9 mouse cellular contexts compared by ENCODE assay signal in the genomic region with DNA sequence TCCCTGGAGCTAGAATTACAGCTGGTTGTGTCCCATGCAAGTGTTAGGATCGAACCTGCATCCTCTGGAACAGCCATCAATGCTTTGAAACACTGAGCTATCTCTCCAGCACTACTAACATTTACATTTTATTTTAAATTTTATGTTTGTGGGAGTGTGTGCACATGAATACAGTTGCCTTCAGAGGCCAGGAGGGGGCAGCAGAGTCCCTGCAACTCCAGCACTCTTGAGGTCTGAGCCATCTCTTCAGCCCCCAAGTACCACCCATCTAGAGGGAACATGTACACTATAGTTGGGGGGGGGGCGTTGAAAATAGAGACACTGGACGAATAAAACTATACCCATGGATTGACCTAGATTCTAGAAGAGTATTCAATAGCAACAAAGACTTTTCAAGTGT. TPM values are rescaled to one million over a fixed set of nuclear protein-coding genes. Genes with fewer than 3 reads are reported as not detected.
DNase-seq lines count a peak whose midpoint lies in the region; ATAC-seq and TF ChIP-seq lines count a peak whose summit lies in the region.
"Had no signal": no experiment of that assay in that cellular context is flagged by ENCODE, and none has a peak within 500 bp of the region (broad histone marks: within the 10 kb centered on the region; RNA-seq: fewer than 3 reads in every experiment).

No protein-coding gene starts in this region.

- no peaks in the 10 kb centered on the region for H3K4me1 ChIP-seq in hindbrain, embryonic 11.5 days (replicated peaks; ENCODE audit: control insufficient read depth, insufficient read depth, low read length)
- no peaks in the 10 kb centered on the region for H3K4me1 ChIP-seq in hindbrain, embryonic 14.5 days (replicated peaks; ENCODE audit: control insufficient read depth, insufficient read depth, low read length)
- H3K4me1 ChIP-seq in embryonic fibroblast, embryonic 13.5 days (ENCODE audit: control insufficient read depth, insufficient read depth, low read length): no peaks in the 10 kb centered on the region
- H3K4me1 ChIP-seq in small intestine, adult 2 months (ENCODE audit: control insufficient read depth, insufficient read depth, insufficient read length, low read length): peaks cover 30% of the 10 kb centered on the region

- no peak overlapping the region for H3K9ac ChIP-seq in hindbrain, embryonic 11.5 days (ENCODE audit: low read depth, low read length)
- no peak overlapping the region for H3K9ac ChIP-seq in hindbrain, embryonic 14.5 days
- H3K9ac ChIP-seq: limb, embryonic 12.5 days had no signal

- no peak overlapping the region for H3K4me3 ChIP-seq in hindbrain, embryonic 11.5 days (ENCODE audit: low read depth, low read length)
- H3K4me3 ChIP-seq in hindbrain, embryonic 14.5 days (replicated peaks; ENCODE audit: low read length): no peak overlapping the region
- no peak overlapping the region for H3K4me3 ChIP-seq in embryonic fibroblast, embryonic 13.5 days (ENCODE audit: insufficient read depth, low read length)
- H3K4me3 ChIP-seq in small intestine, adult 2 months (ENCODE audit: low read depth, low read length): no peak overlapping the region
- H3K4me3 ChIP-seq: limb, embryonic 12.5 days had no signal

- H3K9me3 ChIP-seq in hindbrain, embryonic 11.5 days (ENCODE audit: control insufficient read depth, low read length): no peaks in the 10 kb centered on the region
- no peaks in the 10 kb centered on the region for H3K9me3 ChIP-seq in hindbrain, embryonic 14.5 days (ENCODE audit: control insufficient read depth, low read length)

- TF ChIP-seq POLR2A in embryonic fibroblast, embryonic 13.5 days (IDR thresholded peaks at IDR 0.05; ENCODE audit: low read depth, low read length): no peak
- TF ChIP-seq POLR2A in small intestine, adult 2 months (IDR thresholded peaks at IDR 0.05; ENCODE audit: low read depth, low read length): no peak

- H3K4me2 ChIP-seq in hindbrain, embryonic 11.5 days (replicated peaks; ENCODE audit: low read depth, low read length): no peak overlapping the region
- H3K4me2 ChIP-seq in hindbrain, embryonic 14.5 days (replicated peaks): no peak overlapping the region
- H3K4me2 ChIP-seq: limb, embryonic 12.5 days had no signal

- no peaks in the 10 kb centered on the region for H3K36me3 ChIP-seq in hindbrain, embryonic 11.5 days (ENCODE audit: control insufficient read depth, insufficient read depth, low read length)
- H3K36me3 ChIP-seq in hindbrain, embryonic 14.5 days (replicated peaks; ENCODE audit: control insufficient read depth, insufficient read depth): no peaks in the 10 kb centered on the region
- H3K36me3 ChIP-seq in small intestine, adult 2 months (ENCODE audit: control insufficient read depth, insufficient read depth, low read length): peaks cover 13% of the 10 kb centered on the region; the same call in 1 of the 2 replicates
- H3K36me3 ChIP-seq: limb, embryonic 12.5 days had no signal

- no peak overlapping the region for H3K27ac ChIP-seq in hindbrain, embryonic 11.5 days (ENCODE audit: low read depth, low read length)
- no peak overlapping the region for H3K27ac ChIP-seq in hindbrain, embryonic 14.5 days
- H3K27ac ChIP-seq in embryonic fibroblast, embryonic 13.5 days (ENCODE audit: insufficient read depth, low read length): no peak overlapping the region
- H3K27ac ChIP-seq in small intestine, adult 2 months (ENCODE audit: insufficient read depth, low read depth, low read length): peak overlapping the region; percentile 71
- H3K27ac ChIP-seq: limb, embryonic 12.5 days had no signal

- WGBS in hindbrain, embryonic 11.5 days: 68% methylated on average over 3 of the region's 3 CpGs
- WGBS in hindbrain, embryonic 14.5 days: 70% methylated on average over 3 of the region's 3 CpGs
- WGBS in small intestine, adult 2 months: 76% methylated on average over 3 of the region's 3 CpGs

- no peaks in the 10 kb centered on the region for H3K27me3 ChIP-seq in hindbrain, embryonic 11.5 days (ENCODE audit: control insufficient read depth, insufficient read depth, low read length)
- H3K27me3 ChIP-seq in hindbrain, embryonic 14.5 days (ENCODE audit: control insufficient read depth, insufficient read depth, low read length): no peaks in the 10 kb centered on the region
- H3K27me3 ChIP-seq in small intestine, adult 2 months (ENCODE audit: control insufficient read depth, insufficient read depth, low read length): no peaks in the 10 kb centered on the region
- H3K27me3 ChIP-seq: limb, embryonic 12.5 days had no signal

- peak; percentile 62; the same call in 1 of the 2 replicates for TF ChIP-seq CTCF in embryonic fibroblast, embryonic 13.5 days (IDR thresholded peaks at IDR 0.05; ENCODE audit: borderline replicate concordance, insufficient read depth, low read length)
- peak; percentile 81; the same call in 1 of the 2 replicates for TF ChIP-seq CTCF in small intestine, adult 2 months (IDR thresholded peaks at IDR 0.05; ENCODE audit: extremely low read depth, insufficient read length, insufficient replicate concordance, low read depth, low read length)

- ATAC-seq in hindbrain, embryonic 11.5 days (ENCODE audit: low FRiP score): no peak
- no peak for ATAC-seq in hindbrain, embryonic 14.5 days (ENCODE audit: low FRiP score)

- DNase-seq in hindbrain, embryonic 11.5 days (ENCODE audit: low spot score): peak; percentile 51
- no peak for DNase-seq in hindbrain, embryonic 14.5 days (ENCODE audit: low spot score)
- DNase-seq in urinary bladder, postnatal 25 days (ENCODE audit: low spot score): peak; percentile 44
- no peak for DNase-seq in urinary bladder, postnatal 4 days (ENCODE audit: low spot score in 2 of 2)
- peak; percentile 77 to 80 for DNase-seq in kidney, postnatal 4 days
- no peak for DNase-seq in right cerebral cortex, adult 18-20 months

RNA-seq across cellular contexts. Expression of gene Clic5, which starts 37.3 kb away (rescaled TPM):
- 0.15 and 0.26 TPM in 2 replicates for polyA plus RNA-seq in hindbrain, embryonic 11.5 days (2014; fragmentation: Nextera tagmentation; extraction: Ambion mirVana)
- 0.39 and 0.46 TPM in 2 replicates for polyA plus RNA-seq in hindbrain, embryonic 14.5 days (2014; fragmentation: Nextera tagmentation; extraction: Ambion mirVana)
- 0.13 and 0.23 TPM in 2 replicates for polyA plus RNA-seq in embryonic fibroblast, embryonic 13.5 days (2011; ENCODE audit: insufficient read length, low read depth, missing spikeins)
- polyA plus RNA-seq in small intestine, adult 2 months (2012; rRNA removed): 9.1 and 26.7 TPM in 2 replicates

RNA-seq across cellular contexts. Expression of gene Enpp4, which starts 45.5 kb away (rescaled TPM):
- polyA plus RNA-seq in hindbrain, embryonic 11.5 days (2014; fragmentation: Nextera tagmentation; extraction: Ambion mirVana): 3.4 and 3.5 TPM in 2 replicates
- 6.1 and 6.2 TPM in 2 replicates for polyA plus RNA-seq in hindbrain, embryonic 14.5 days (2014; fragmentation: Nextera tagmentation; extraction: Ambion mirVana)
- 5.1 and 8.6 TPM in 2 replicates for polyA plus RNA-seq in embryonic fibroblast, embryonic 13.5 days (2011; ENCODE audit: insufficient read length, low read depth, missing spikeins)
- 0.70 and 1.5 TPM in 2 replicates for polyA plus RNA-seq in small intestine, adult 2 months (2012; rRNA removed)

Comparison
In these comparisons a context has a peak if more than half of its experiments do, and no peak if none do; other contexts are left out.
1. DNase-seq: peak in hindbrain, embryonic 11.5 days (single experiment), urinary bladder, postnatal 25 days (single experiment) and kidney, postnatal 4 days (2 of 2); none in hindbrain, embryonic 14.5 days (single experiment), urinary bladder, postnatal 4 days (0 of 2) and right cerebral cortex, adult 18-20 months (single experiment).